Mouse (Mus musculus): ENCODE results near the gene Tmem268. TPM values are rescaled to one million over a fixed set of nuclear protein-coding genes. Genes with fewer than 3 reads are reported as not detected.

Tmem268 gene
- polyA plus RNA-seq, 1 experiment from 2014 or later = 10.8 TPM

DNA sequence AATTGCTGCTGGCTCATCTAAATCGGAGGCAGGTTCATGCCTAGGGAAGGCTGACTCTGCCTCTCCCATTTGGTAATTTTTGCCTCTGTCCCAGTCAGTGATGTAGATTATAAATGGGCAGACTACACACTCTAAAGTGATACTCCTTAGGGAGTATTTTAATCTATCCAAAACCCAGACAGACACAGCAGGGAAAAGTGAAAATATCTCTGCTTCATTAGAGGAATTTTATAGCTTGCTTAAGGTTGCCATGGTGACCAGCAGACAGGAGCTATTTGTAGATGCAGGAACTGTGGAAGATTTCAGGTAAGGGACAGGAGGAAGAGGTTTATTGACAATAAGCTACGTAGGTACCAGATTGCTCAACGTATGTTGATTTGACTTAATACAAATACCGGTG lies 21.0 kb upstream of the Tmem268 start:
- DNase-seq (ENCODE audit: low spot score) = no peak
- H3K27me3 ChIP-seq (ENCODE audit: control insufficient read depth, insufficient read depth, low read length) = no peaks in the 10 kb centered on the region
- H3K9me3 ChIP-seq (ENCODE audit: control insufficient read depth, low read length) = no peaks in the 10 kb centered on the region
- H3K9ac ChIP-seq (ENCODE audit: low read length) = no peak overlapping the region
- no peak overlapping the region for H3K4me3 ChIP-seq (ENCODE audit: low read depth, low read length)
- no peak overlapping the region for H3K4me2 ChIP-seq (ENCODE audit: low read depth, severe bottlenecking)
- no peaks in the 10 kb centered on the region for H3K4me1 ChIP-seq (ENCODE audit: control insufficient read depth, insufficient read depth, low read length)
- no peaks in the 10 kb centered on the region for H3K36me3 ChIP-seq (ENCODE audit: control insufficient read depth, insufficient read depth, low read length)
- H3K27ac ChIP-seq (replicated peaks; ENCODE audit: low read depth, low read length) = no peak overlapping the region
- WGBS = 83% methylated on average over 4 of the region's 4 CpGs
- ATAC-seq (ENCODE audit: insufficient number of reproducible peaks, low FRiP score, low TSS enrichment, low read depth) = no peak

DNA sequence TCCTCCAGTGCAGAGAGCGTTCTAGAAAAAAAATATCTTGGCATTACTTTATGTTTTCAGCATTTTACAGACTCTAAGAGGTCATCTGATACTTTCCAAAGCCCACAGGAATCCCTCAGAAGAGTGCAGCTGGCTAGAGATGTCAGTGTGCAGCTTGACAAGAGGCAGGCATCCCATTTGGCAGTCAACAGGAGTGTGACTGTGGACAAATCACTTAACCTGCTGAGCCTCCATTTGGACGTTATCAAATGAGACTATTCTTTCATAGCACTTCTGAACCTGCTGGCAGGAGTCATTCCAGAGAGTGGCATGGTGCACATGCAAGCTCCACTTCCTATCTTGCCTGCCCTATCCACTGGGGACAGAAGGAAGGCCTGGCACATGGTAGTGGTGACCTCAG lies 16.4 kb upstream of the Tmem268 start:
- no peak overlapping the region for H3K9ac ChIP-seq (ENCODE audit: low read length)
- no peak overlapping the region for H3K4me3 ChIP-seq (ENCODE audit: low read depth, low read length)
- no peak for DNase-seq (ENCODE audit: low spot score)
- H3K9me3 ChIP-seq (ENCODE audit: control insufficient read depth, low read length) = no peaks in the 10 kb centered on the region
- no peaks in the 10 kb centered on the region for H3K36me3 ChIP-seq (ENCODE audit: control insufficient read depth, insufficient read depth, low read length)
- H3K27me3 ChIP-seq (ENCODE audit: control insufficient read depth, insufficient read depth, low read length) = no peaks in the 10 kb centered on the region
- H3K4me1 ChIP-seq (ENCODE audit: control insufficient read depth, insufficient read depth, low read length) = peaks cover 12% of the 10 kb centered on the region
- H3K27ac ChIP-seq (replicated peaks; ENCODE audit: low read depth, low read length) = no peak overlapping the region
- no peak for ATAC-seq (ENCODE audit: insufficient number of reproducible peaks, low FRiP score, low TSS enrichment, low read depth)
- 45% methylated on average over 2 of the region's 2 CpGs for WGBS
- H3K4me2 ChIP-seq (ENCODE audit: low read depth, severe bottlenecking) = no peak overlapping the region

DNA sequence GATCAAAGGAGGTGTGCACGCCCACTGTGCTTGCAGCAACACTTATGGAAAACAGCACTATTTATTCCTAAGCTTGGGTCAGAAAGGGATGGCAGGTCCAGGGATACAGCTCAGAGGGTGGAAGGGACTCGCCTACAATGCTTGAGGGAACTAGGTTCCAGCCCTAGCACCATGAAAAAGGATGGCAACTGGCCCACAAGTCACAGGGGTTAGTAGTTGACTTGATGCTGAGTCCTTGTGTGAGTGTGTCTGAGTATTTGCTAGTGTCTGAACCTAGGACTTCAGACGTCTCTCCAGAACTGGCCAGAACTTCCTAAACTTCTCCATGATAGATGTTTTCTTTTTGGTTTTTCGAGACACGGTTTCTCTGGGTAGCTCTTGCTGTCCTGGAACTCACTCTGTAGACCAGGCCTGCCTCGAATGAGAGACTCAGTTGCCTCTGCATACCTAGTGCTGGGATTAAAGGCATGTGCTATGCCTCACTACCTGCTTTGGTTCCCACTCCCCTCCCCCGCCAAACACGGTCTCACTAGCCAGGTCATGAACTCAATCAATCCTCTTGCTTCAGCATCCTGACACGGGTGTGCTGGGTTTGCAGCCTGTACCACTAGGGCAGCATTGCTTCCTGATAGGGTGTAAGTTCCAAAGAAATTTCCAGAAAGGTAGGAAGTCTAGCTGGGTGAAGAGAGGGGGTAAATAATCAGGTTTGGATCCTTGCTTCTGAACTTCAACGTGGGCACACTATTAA lies 14.7 kb upstream of the Tmem268 start:
- 50% methylated on average over 10 of the region's 10 CpGs for WGBS
- peak overlapping the region; percentile 27; the same call in 1 of the 2 replicates for H3K9ac ChIP-seq (ENCODE audit: low read length)

DNA sequence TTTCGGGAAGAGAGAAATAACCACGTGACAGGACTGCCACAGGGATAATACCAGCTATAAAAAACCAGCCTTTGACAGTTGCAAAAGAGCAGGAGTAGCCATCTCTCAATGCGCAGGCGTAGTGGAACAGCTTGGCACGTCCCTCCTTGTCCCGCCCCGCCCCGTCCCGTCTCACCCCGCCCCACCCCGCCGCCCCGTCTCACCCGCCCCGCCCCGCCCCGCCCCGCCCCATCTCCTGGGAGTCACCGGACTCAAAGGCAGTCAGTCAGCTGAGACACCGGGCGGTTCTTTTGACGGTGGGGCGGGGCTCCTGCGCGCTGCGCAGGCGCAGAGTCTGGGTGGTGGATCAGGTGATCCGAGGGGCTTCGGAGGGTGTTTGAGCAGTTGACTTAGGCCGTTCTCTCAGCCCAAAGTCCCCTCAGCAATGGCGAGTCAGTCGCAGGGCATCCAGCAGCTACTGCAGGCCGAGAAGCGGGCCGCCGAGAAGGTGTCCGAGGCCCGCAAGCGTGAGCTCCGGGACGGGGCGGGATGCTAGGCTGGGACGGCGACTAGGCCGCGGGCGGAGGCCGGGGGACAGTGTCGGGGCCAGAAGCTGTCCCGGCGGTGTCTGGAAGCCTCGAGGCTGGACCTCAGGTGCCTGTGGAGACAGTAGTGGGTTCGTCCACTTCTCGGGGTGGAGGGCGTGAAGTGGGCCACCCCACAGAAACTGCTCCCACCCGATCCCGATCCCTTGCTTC lies 13.9 kb upstream of the Tmem268 start, which contains the start of gene Atp6v1g1:
TSS of gene Atp6v1g1 (plus strand) at position 279 of the 737 bp plus-strand sequence.
- Histone ChIP-seq H3K27ac (replicated peaks; ENCODE audit: low read depth, low read length) (peak within 1 kb of the TSS; percentile 57; the same call in 1 of the 2 replicates), H3K4me2 (ENCODE audit: low read depth, severe bottlenecking) (peak within 1 kb of the TSS; percentile 81), H3K27me3 (ENCODE audit: control insufficient read depth, insufficient read depth, low read length) (no peaks in the 10 kb centered on the region), H3K9ac (ENCODE audit: low read length) (peak within 1 kb of the TSS; percentile 93), H3K4me1 (ENCODE audit: control insufficient read depth, insufficient read depth, low read length) (peaks cover 12% of the 10 kb centered on the region), H3K36me3 (ENCODE audit: control insufficient read depth, insufficient read depth, low read length) (peaks cover 9% of the 10 kb centered on the region), H3K4me3 (ENCODE audit: low read depth, low read length) (peak within 1 kb of the TSS; percentile 87), H3K9me3 (ENCODE audit: control insufficient read depth, low read length) (no peaks in the 10 kb centered on the region)
- under 1% methylated on average over 56 of the region's 57 CpGs for WGBS
- DNase-seq (ENCODE audit: low spot score) (peak; percentile 95), ATAC-seq (ENCODE audit: insufficient number of reproducible peaks, low FRiP score, low TSS enrichment, low read depth) (peak; percentile 95)

More for the DNA sequence above, 14.7 kb upstream of the Tmem268 start:
- H3K9me3 ChIP-seq (ENCODE audit: control insufficient read depth, low read length) = no peaks in the 10 kb centered on the region
- ATAC-seq (ENCODE audit: insufficient number of reproducible peaks, low FRiP score, low TSS enrichment, low read depth) (peak; percentile 69), DNase-seq (ENCODE audit: low spot score) (peak; percentile 49)
- H3K4me1 ChIP-seq (ENCODE audit: control insufficient read depth, insufficient read depth, low read length) = peaks cover 12% of the 10 kb centered on the region
- no peak overlapping the region for H3K4me3 ChIP-seq (ENCODE audit: low read depth, low read length)
- H3K27ac ChIP-seq (replicated peaks; ENCODE audit: low read depth, low read length) = 0 out of 2 replicates have a peak overlapping the region, but pooled peaks have one; percentile 42
- no peaks in the 10 kb centered on the region for H3K27me3 ChIP-seq (ENCODE audit: control insufficient read depth, insufficient read depth, low read length)
- peak overlapping the region; percentile 81; the same call in 1 of the 2 replicates for H3K4me2 ChIP-seq (ENCODE audit: low read depth, severe bottlenecking)
- H3K36me3 ChIP-seq (ENCODE audit: control insufficient read depth, insufficient read depth, low read length) = peaks cover 1% of the 10 kb centered on the region

DNA sequence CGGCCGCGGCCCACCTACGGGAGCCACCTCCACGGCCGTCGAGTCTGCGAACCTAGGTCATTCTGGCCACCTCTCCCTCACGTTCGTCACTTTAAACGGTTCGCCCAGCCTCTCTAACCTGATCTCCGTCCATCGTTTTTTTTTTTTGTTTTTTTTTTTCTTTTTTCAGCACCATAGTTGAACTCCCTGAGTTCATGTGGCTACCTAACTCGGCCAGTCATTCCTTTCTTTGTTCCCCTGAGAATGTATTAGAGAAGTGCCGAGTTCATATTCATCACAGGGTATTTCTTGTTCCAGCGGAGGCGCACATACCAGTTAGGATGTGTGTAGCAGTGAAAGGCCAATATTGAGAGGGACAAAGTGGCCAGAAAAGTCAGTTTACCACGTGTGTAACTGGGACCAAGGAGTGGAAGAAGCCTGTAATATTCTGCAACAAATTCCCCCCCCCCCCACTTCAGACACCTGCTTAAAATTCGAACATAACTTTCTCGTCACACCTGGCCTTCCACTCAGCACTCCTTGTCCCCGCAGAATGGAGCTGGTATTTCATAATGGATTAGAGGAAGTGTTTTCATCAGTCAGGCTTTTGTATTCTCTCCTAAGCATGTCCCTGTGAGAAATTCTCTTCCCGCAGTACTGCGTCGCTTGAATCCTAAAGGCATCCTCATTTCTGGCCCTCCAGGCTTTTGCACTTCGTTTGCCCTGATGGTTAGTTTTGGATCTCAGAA lies 13.2 kb upstream of the Tmem268 start:
- peak overlapping the region; percentile 93 for H3K9ac ChIP-seq (ENCODE audit: low read length)
- H3K4me3 ChIP-seq (ENCODE audit: low read depth, low read length) = peak overlapping the region; percentile 87
- peak overlapping the region; percentile 57; the same call in 1 of the 2 replicates for H3K27ac ChIP-seq (replicated peaks; ENCODE audit: low read depth, low read length)
- peaks cover 12% of the 10 kb centered on the region for H3K4me1 ChIP-seq (ENCODE audit: control insufficient read depth, insufficient read depth, low read length)
- 24% methylated on average over 26 of the region's 26 CpGs for WGBS
- DNase-seq (ENCODE audit: low spot score) (no peak), ATAC-seq (ENCODE audit: insufficient number of reproducible peaks, low FRiP score, low TSS enrichment, low read depth) (no peak; the same call in 1 of the 2 replicates)
- no peaks in the 10 kb centered on the region for H3K27me3 ChIP-seq (ENCODE audit: control insufficient read depth, insufficient read depth, low read length)
- peaks cover 9% of the 10 kb centered on the region for H3K36me3 ChIP-seq (ENCODE audit: control insufficient read depth, insufficient read depth, low read length)
- H3K4me2 ChIP-seq (ENCODE audit: low read depth, severe bottlenecking) = peak overlapping the region; percentile 81
- H3K9me3 ChIP-seq (ENCODE audit: control insufficient read depth, low read length) = no peaks in the 10 kb centered on the region

DNA sequence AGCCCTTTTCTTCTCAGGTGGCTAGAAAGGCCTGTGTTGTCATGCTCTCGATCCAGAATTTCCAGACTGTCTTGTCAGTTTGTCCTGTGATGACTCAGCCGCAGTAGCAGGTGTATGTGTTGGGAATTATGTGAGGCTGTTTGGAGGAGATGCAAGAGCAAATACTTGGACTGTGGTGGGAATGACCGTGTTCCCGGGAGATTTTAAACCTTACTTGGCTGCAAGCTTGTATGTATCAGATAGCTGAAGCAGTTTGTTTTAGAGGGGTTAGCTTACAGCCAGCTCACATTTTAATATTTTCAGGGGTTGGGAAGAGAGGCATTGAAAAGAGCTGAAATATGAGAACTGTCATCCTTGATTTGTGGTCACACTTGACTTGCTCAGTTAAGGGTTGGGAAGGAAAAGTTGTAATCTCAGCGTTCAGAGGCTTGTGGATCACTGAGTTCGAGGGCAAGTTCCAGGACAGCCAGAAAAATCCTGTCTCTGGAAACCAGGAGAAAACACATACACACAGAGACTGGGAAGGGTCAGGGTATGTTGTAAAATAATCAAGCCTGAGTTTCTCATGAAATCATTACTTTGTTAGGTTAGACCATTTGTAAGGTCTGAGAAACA lies 12.0 kb upstream of the Tmem268 start:
- Histone ChIP-seq H3K4me3 (ENCODE audit: low read depth, low read length) (no peak overlapping the region), H3K9me3 (ENCODE audit: control insufficient read depth, low read length) (no peaks in the 10 kb centered on the region), H3K9ac (ENCODE audit: low read length) (peak overlapping the region; percentile 22; the same call in 1 of the 2 replicates), H3K4me1 (ENCODE audit: control insufficient read depth, insufficient read depth, low read length) (peaks cover 12% of the 10 kb centered on the region), H3K27me3 (ENCODE audit: control insufficient read depth, insufficient read depth, low read length) (no peaks in the 10 kb centered on the region), H3K4me2 (ENCODE audit: low read depth, severe bottlenecking) (peak overlapping the region; percentile 81; the same call in 1 of the 2 replicates), H3K27ac (replicated peaks; ENCODE audit: low read depth, low read length) (no peak overlapping the region), H3K36me3 (ENCODE audit: control insufficient read depth, insufficient read depth, low read length) (peaks cover 15% of the 10 kb centered on the region)
- 82% methylated on average over 6 of the region's 6 CpGs for WGBS
- DNase-seq (ENCODE audit: low spot score) = no peak
- ATAC-seq (ENCODE audit: insufficient number of reproducible peaks, low FRiP score, low TSS enrichment, low read depth) = no peak

DNA sequence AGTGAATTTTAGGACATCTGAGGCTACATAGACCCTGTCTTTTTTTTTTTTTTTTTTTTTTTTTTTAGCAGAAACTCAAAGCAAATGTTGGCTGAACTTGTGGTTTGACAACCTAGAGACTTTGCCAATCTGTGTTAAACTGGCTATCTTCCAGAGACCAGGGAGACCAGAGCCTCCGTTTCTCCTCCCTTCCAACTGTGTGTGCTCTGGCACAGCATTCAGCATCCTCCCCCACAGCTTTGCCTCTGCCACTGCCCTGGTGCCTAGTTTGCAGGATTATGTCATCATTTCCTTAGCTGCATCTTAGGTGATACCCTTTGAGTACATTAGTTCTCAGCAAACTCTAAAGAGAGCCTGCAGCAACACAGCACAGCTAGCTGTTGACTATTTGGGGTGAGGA lies 10.8 kb upstream of the Tmem268 start:
- Histone ChIP-seq H3K4me3 (ENCODE audit: low read depth, low read length) (no peak overlapping the region), H3K4me2 (ENCODE audit: low read depth, severe bottlenecking) (no peak overlapping the region), H3K27ac (replicated peaks; ENCODE audit: low read depth, low read length) (no peak overlapping the region), H3K9ac (ENCODE audit: low read length) (no peak overlapping the region), H3K9me3 (ENCODE audit: control insufficient read depth, low read length) (no peaks in the 10 kb centered on the region), H3K36me3 (ENCODE audit: control insufficient read depth, insufficient read depth, low read length) (peaks cover 19% of the 10 kb centered on the region), H3K4me1 (ENCODE audit: control insufficient read depth, insufficient read depth, low read length) (peaks cover 12% of the 10 kb centered on the region), H3K27me3 (ENCODE audit: control insufficient read depth, insufficient read depth, low read length) (no peaks in the 10 kb centered on the region)
- DNase-seq (ENCODE audit: low spot score) (no peak), ATAC-seq (ENCODE audit: insufficient number of reproducible peaks, low FRiP score, low TSS enrichment, low read depth) (no peak)
- 86% methylated on average over 1 of the region's 1 CpGs for WGBS

DNA sequence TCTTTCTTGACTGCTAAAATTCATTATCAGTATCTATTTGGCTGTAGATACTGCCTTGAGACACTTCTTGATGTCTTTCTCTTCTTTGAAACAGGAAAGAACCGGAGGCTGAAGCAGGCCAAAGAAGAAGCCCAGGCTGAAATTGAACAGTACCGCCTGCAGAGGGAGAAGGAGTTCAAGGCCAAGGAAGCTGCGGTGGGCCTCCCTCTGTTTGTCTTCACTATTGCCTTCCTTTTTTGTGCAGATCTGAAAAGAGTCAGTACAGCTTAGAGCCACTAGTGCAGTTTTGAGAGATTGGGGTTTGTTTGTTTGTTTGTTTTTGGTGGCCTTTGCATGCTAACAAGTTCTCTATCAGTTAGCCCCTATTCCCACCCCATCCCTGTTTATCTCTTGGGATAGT lies 10.1 kb upstream of the Tmem268 start:
- H3K4me2 ChIP-seq (ENCODE audit: low read depth, severe bottlenecking) = no peak overlapping the region
- WGBS = 89% methylated on average over 3 of the region's 3 CpGs
- DNase-seq (ENCODE audit: low spot score) (no peak), ATAC-seq (ENCODE audit: insufficient number of reproducible peaks, low FRiP score, low TSS enrichment, low read depth) (no peak)
- H3K36me3 ChIP-seq (ENCODE audit: control insufficient read depth, insufficient read depth, low read length) = peaks cover 19% of the 10 kb centered on the region
- H3K9ac ChIP-seq (ENCODE audit: low read length) = no peak overlapping the region
- no peaks in the 10 kb centered on the region for H3K27me3 ChIP-seq (ENCODE audit: control insufficient read depth, insufficient read depth, low read length)
- no peak overlapping the region for H3K27ac ChIP-seq (replicated peaks; ENCODE audit: low read depth, low read length)
- peaks cover 12% of the 10 kb centered on the region for H3K4me1 ChIP-seq (ENCODE audit: control insufficient read depth, insufficient read depth, low read length)
- H3K9me3 ChIP-seq (ENCODE audit: control insufficient read depth, low read length) = no peaks in the 10 kb centered on the region
- H3K4me3 ChIP-seq (ENCODE audit: low read depth, low read length) = no peak overlapping the region
